27 mouse cellular contexts compared by ENCODE assay signal in the genomic region with DNA sequence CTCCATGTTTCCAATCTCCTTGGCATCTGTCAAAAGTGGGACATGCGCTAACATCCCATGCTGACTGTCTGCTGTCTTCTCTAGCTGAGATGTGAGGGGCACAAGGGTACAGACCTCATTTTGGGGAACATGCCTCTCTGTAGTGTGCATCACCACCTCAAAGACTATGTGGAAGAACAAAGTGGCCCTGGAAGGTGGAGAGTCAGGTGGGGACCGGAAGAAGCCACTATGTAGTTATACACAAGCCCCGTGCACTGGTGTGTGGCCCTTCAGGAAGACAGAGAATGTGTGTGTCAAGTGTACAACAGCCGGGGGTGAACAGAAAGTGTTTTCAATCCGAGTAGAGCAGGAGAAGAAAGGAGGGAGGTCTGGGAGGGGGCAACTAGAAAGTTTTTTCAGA. TPM values are rescaled to one million over a fixed set of nuclear protein-coding genes. Genes with fewer than 3 reads are reported as not detected.
A peak's percentile ranks its signal among the peaks of the same experiment; 100 is the strongest.
DNase-seq lines count a peak whose midpoint lies in the region; ATAC-seq and TF ChIP-seq lines count a peak whose summit lies in the region.
"Had no signal": no experiment of that assay in that cellular context is flagged by ENCODE, and none has a peak within 500 bp of the region (broad histone marks: within the 10 kb centered on the region; RNA-seq: fewer than 3 reads in every experiment).

No protein-coding gene starts in this region.

- H3K9ac ChIP-seq in heart, embryonic 16.5 days (ENCODE audit: low read length) = no peak overlapping the region
- H3K9ac ChIP-seq in liver, embryonic 12.5 days = no peak overlapping the region
- H3K9ac ChIP-seq: embryonic facial prominence, embryonic 12.5 days; forebrain, postnatal 0 days; heart, embryonic 13.5 days; hindbrain, embryonic 13.5 days had no signal

- peak; percentile 55 for ATAC-seq in heart, embryonic 16.5 days (replicated peaks; ENCODE audit: extremely low read depth, insufficient read depth, low FRiP score)
- no peak for ATAC-seq in liver, embryonic 12.5 days
- ATAC-seq: activated CD4-positive, CD25-positive, alpha-beta regulatory T cell, adult 4 months; forebrain, postnatal 0 days; hindbrain, postnatal 0 days had no signal

- peaks cover 4% of the 10 kb centered on the region for H3K4me1 ChIP-seq in heart, embryonic 16.5 days (ENCODE audit: control insufficient read depth, insufficient read depth, low read length)
- no peaks in the 10 kb centered on the region for H3K4me1 ChIP-seq in liver, embryonic 12.5 days

- H3K4me3 ChIP-seq in heart, embryonic 16.5 days (ENCODE audit: low read length) = no peak overlapping the region
- no peak overlapping the region for H3K4me3 ChIP-seq in gastrocnemius, adult 2 months
- no peak overlapping the region for H3K4me3 ChIP-seq in liver, embryonic 12.5 days
- H3K4me3 ChIP-seq: embryonic facial prominence, embryonic 12.5 days; heart, embryonic 13.5 days; hindbrain, embryonic 13.5 days had no signal

- no peaks in the 10 kb centered on the region for H3K9me3 ChIP-seq in heart, embryonic 16.5 days (replicated peaks; ENCODE audit: control insufficient read depth, low read length)
- H3K9me3 ChIP-seq in liver, embryonic 12.5 days (replicated peaks) = no peaks in the 10 kb centered on the region
- H3K9me3 ChIP-seq: embryonic facial prominence, embryonic 12.5 days; heart, embryonic 13.5 days; hindbrain, embryonic 13.5 days had no signal

- H3K4me2 ChIP-seq in heart, embryonic 16.5 days (ENCODE audit: low read depth, low read length) = no peak overlapping the region
- H3K4me2 ChIP-seq in liver, embryonic 12.5 days = no peak overlapping the region
- H3K4me2 ChIP-seq: embryonic facial prominence, embryonic 12.5 days; heart, embryonic 13.5 days; hindbrain, embryonic 13.5 days had no signal

- no peaks in the 10 kb centered on the region for H3K36me3 ChIP-seq in heart, embryonic 16.5 days (ENCODE audit: control insufficient read depth, insufficient read depth)
- peaks cover 3% of the 10 kb centered on the region; the same call in 1 of the 2 replicates for H3K36me3 ChIP-seq in liver, embryonic 12.5 days

- intact Hi-C loops in heart, postnatal 25 days (cut with DNase I) = no loop called here
- intact Hi-C loops in gastrocnemius, adult 2 months (cut with DNase I) = no loop called here

- H3K27me3 ChIP-seq in heart, embryonic 16.5 days (ENCODE audit: control insufficient read depth, insufficient read depth, low read length) = no peaks in the 10 kb centered on the region
- H3K27me3 ChIP-seq in liver, embryonic 12.5 days (replicated peaks) = no peaks in the 10 kb centered on the region
- H3K27me3 ChIP-seq: heart, embryonic 13.5 days; hindbrain, embryonic 13.5 days had no signal

- no peak overlapping the region for H3K27ac ChIP-seq in heart, embryonic 16.5 days (ENCODE audit: low read length)
- H3K27ac ChIP-seq in gastrocnemius, adult 2 months = no peak overlapping the region
- no peak overlapping the region for H3K27ac ChIP-seq in liver, embryonic 12.5 days
- H3K27ac ChIP-seq: embryonic facial prominence, embryonic 12.5 days; heart, embryonic 13.5 days; hindbrain, embryonic 13.5 days; hindbrain, postnatal 0 days had no signal

- TF ChIP-seq CTCF in gastrocnemius, adult 2 months (IDR thresholded peaks at IDR 0.05) = no peak

- no peak for DNase-seq in heart, postnatal 25 days (ENCODE audit: low spot score)
- peak; percentile 62 for DNase-seq in naive thymus-derived CD4-positive, alpha-beta T cell, adult 2 months (ENCODE audit: low read depth)
- DNase-seq in thymus, postnatal 10 days (ENCODE audit: low spot score in 2 of 2) = peak; percentile 16 to 30
- peak; percentile 46 for DNase-seq in thymus, postnatal 4 days
- no peak for DNase-seq in layer of hippocampus, adult 9-11 months
- no peak for DNase-seq in gastrocnemius, adult 2 months
- DNase-seq: adrenal gland, postnatal 25 days; cerebellum, adult 2 months; cerebellum, postnatal 14 days; embryo, embryonic 11 days; forebrain, postnatal 0 days; gastrocnemius, postnatal 36 days; heart, adult 11 months; heart, postnatal 10 days had no signal

- 68% methylated on average over 5 of the region's 5 CpGs for WGBS in heart, embryonic 16.5 days
- WGBS in liver, embryonic 12.5 days (ENCODE audit: insufficient replicate concordance) = 60% methylated on average over 5 of the region's 5 CpGs

RNA-seq across cellular contexts. Expression of a gene that starts 47.5 kb away (rescaled TPM):
- polyA plus RNA-seq in heart, embryonic 16.5 days (2015; fragmentation: Nextera tagmentation; extraction: Ambion mirVana) = 0.17 and 0.89 TPM in 2 replicates
- total RNA-seq in heart, postnatal 25 days (2021) = not detected
- not detected for total RNA-seq in gastrocnemius, adult 2 months (2021)
- polyA plus RNA-seq in liver, embryonic 12.5 days (2016; fragmentation: Nextera tagmentation; extraction: Ambion mirVana) = not detected in 2 replicates
- total RNA-seq: adrenal gland, postnatal 25 days; common myeloid progenitor, adult 5-6 weeks; forebrain, postnatal 0 days; gastrocnemius, adult 8-10 months; gastrocnemius, postnatal 36 days; heart, postnatal 10 days; hematopoietic stem cell, adult 5-6 weeks; hindbrain, postnatal 0 days; MEL had no signal
- polyA plus RNA-seq: C2C12; cerebellum, adult 2 months; forebrain, embryonic 11.5 days; heart, embryonic 13.5 days; hindbrain, embryonic 13.5 days had no signal

Comparison
In these comparisons a context has a peak if more than half of its experiments do, and no peak if none do; other contexts are left out.
1. DNase-seq: peak in naive thymus-derived CD4-positive, alpha-beta T cell, adult 2 months (single experiment), thymus, postnatal 10 days (2 of 2) and thymus, postnatal 4 days (single experiment); none in heart, postnatal 25 days (single experiment), layer of hippocampus, adult 9-11 months (single experiment) and gastrocnemius, adult 2 months (single experiment).